Mouse (Mus musculus): Measurements from ENCODE around the gene Syt17. TPM values are rescaled to one million over a fixed set of nuclear protein-coding genes. Genes with fewer than 3 reads are reported as not detected.
"Not testable (repeated sequence)": the region's sequence is repeated elsewhere in the genome, so short reads cannot be mapped to it uniquely, and the experiment has no call there.

The Syt17 gene
- polyA plus RNA-seq, 1 experiment from 2014 or later, result 7.1 TPM

- H3K9me3 ChIP-seq (ENCODE audit: control insufficient read depth, low read length), result no peaks in the 10 kb centered on the region
- no peak overlapping the region for H3K4me3 ChIP-seq (replicated peaks; ENCODE audit: low read length)
- no peak for ATAC-seq
- WGBS, result 86% methylated on average over 3 of the region's 3 CpGs
- no peak overlapping the region for H3K27ac ChIP-seq (ENCODE audit: low read length)
- H3K36me3 ChIP-seq (ENCODE audit: control insufficient read depth, insufficient read depth), result no peaks in the 10 kb centered on the region
- H3K4me2 ChIP-seq (ENCODE audit: low read length), result no peak overlapping the region
- no peak overlapping the region for H3K9ac ChIP-seq (replicated peaks; ENCODE audit: low read depth, low read length)
- peaks cover 7% of the 10 kb centered on the region; the same call in 1 of the 2 replicates for H3K4me1 ChIP-seq (replicated peaks; ENCODE audit: control insufficient read depth, insufficient read depth, low read length)
- H3K27me3 ChIP-seq (replicated peaks; ENCODE audit: control insufficient read depth, insufficient read depth, low read length), result no peaks in the 10 kb centered on the region
Measured at GRCm38 (mm10) chr7:118365902-118366301, 82.1 kb downstream of the Syt17 start.

- Histone ChIP-seq H3K27me3 (replicated peaks; ENCODE audit: control insufficient read depth, insufficient read depth, low read length) (no peaks in the 10 kb centered on the region), H3K27ac (ENCODE audit: low read length) (no peak overlapping the region), H3K4me3 (replicated peaks; ENCODE audit: low read length) (no peak overlapping the region), H3K4me1 (replicated peaks; ENCODE audit: control insufficient read depth, insufficient read depth, low read length) (peaks cover 7% of the 10 kb centered on the region; the same call in 1 of the 2 replicates), H3K36me3 (ENCODE audit: control insufficient read depth, insufficient read depth) (no peaks in the 10 kb centered on the region), H3K9ac (replicated peaks; ENCODE audit: low read depth, low read length) (no peak overlapping the region), H3K9me3 (ENCODE audit: control insufficient read depth, low read length) (no peaks in the 10 kb centered on the region), H3K4me2 (ENCODE audit: low read length) (no peak overlapping the region)
- 84% methylated on average over 6 of the region's 6 CpGs for WGBS
- ATAC-seq, result no peak
Measured at GRCm38 (mm10) chr7:118365251-118365650, 82.8 kb downstream of the Syt17 start.

GRCm38 (mm10) chr7:118364353-118365007, 83.5 kb downstream of the Syt17 start:
- 35% methylated on average over 7 of the region's 7 CpGs for whole genome bisulfite sequencing
- peak; percentile 45; the same call in 1 of the 2 replicates for ATAC-seq
- H3K4me2 ChIP-seq (ENCODE audit: low read length), result no peak overlapping the region

GRCm38 (mm10) chr7:118363587-118364233, 84.3 kb downstream of the Syt17 start:
- H3K4me2 ChIP-seq (ENCODE audit: low read length), result no peak overlapping the region
- H3K36me3 ChIP-seq (ENCODE audit: control insufficient read depth, insufficient read depth), result no peaks in the 10 kb centered on the region
- no peak overlapping the region for H3K9ac ChIP-seq (replicated peaks; ENCODE audit: low read depth, low read length)
- peaks cover 7% of the 10 kb centered on the region; the same call in 1 of the 2 replicates for H3K4me1 ChIP-seq (replicated peaks; ENCODE audit: control insufficient read depth, insufficient read depth, low read length)
- no peak for ATAC-seq
- H3K27ac ChIP-seq (ENCODE audit: low read length), result no peak overlapping the region
- no peak overlapping the region for H3K4me3 ChIP-seq (replicated peaks; ENCODE audit: low read length)
- WGBS, result 88% methylated on average over 6 of the region's 6 CpGs
- no peaks in the 10 kb centered on the region for H3K9me3 ChIP-seq (ENCODE audit: control insufficient read depth, low read length)
- H3K27me3 ChIP-seq (replicated peaks; ENCODE audit: control insufficient read depth, insufficient read depth, low read length), result no peaks in the 10 kb centered on the region

More at GRCm38 (mm10) chr7:118364353-118365007, 83.5 kb downstream of the Syt17 start:
- H3K9ac ChIP-seq (replicated peaks; ENCODE audit: low read depth, low read length), result no peak overlapping the region
- no peak overlapping the region for H3K4me3 ChIP-seq (replicated peaks; ENCODE audit: low read length)
- H3K27me3 ChIP-seq (replicated peaks; ENCODE audit: control insufficient read depth, insufficient read depth, low read length), result no peaks in the 10 kb centered on the region
- peaks cover 7% of the 10 kb centered on the region; the same call in 1 of the 2 replicates for H3K4me1 ChIP-seq (replicated peaks; ENCODE audit: control insufficient read depth, insufficient read depth, low read length)
- no peak overlapping the region for H3K27ac ChIP-seq (ENCODE audit: low read length)
- H3K36me3 ChIP-seq (ENCODE audit: control insufficient read depth, insufficient read depth), result no peaks in the 10 kb centered on the region
- H3K9me3 ChIP-seq (ENCODE audit: control insufficient read depth, low read length), result no peaks in the 10 kb centered on the region

DNA sequence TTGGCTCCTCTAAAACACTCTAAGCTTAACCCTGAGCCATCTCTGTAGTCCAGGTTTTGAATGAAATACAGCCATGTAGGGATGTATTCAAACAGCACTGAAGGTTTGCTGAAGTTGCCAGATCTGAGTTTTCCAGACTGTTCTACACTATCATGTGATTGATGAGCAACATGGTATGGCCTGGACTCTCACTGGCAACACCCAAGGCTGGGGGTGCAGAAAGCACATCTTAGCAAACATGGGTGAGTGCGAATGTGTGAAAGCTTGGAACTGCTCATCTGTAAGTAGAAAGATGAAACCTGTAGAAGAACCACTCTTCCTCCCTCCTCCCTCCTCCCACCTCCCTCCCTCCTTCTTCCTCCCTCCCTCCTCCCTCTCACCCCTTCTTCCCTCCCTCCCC, 85.1 kb downstream of the Syt17 start:
- H3K9me3 ChIP-seq (ENCODE audit: control insufficient read depth, low read length), result no peaks in the 10 kb centered on the region
- H3K36me3 ChIP-seq (ENCODE audit: control insufficient read depth, insufficient read depth), result no peaks in the 10 kb centered on the region
- ATAC-seq, result no peak
- no peak overlapping the region for H3K9ac ChIP-seq (replicated peaks; ENCODE audit: low read depth, low read length)
- H3K27me3 ChIP-seq (replicated peaks; ENCODE audit: control insufficient read depth, insufficient read depth, low read length), result no peaks in the 10 kb centered on the region
- H3K4me2 ChIP-seq (ENCODE audit: low read length), result no peak overlapping the region
- peaks cover 7% of the 10 kb centered on the region; the same call in 1 of the 2 replicates for H3K4me1 ChIP-seq (replicated peaks; ENCODE audit: control insufficient read depth, insufficient read depth, low read length)
- no peak overlapping the region for H3K4me3 ChIP-seq (replicated peaks; ENCODE audit: low read length)
- WGBS, result 93% methylated on average over 1 of the region's 1 CpGs
- H3K27ac ChIP-seq (ENCODE audit: low read length), result no peak overlapping the region

- H3K9me3 ChIP-seq (ENCODE audit: control insufficient read depth, low read length), result no peaks in the 10 kb centered on the region
- no peak overlapping the region for H3K4me3 ChIP-seq (replicated peaks; ENCODE audit: low read length)
- H3K27me3 ChIP-seq (replicated peaks; ENCODE audit: control insufficient read depth, insufficient read depth, low read length), result no peaks in the 10 kb centered on the region
- H3K36me3 ChIP-seq (ENCODE audit: control insufficient read depth, insufficient read depth), result no peaks in the 10 kb centered on the region
- H3K9ac ChIP-seq (replicated peaks; ENCODE audit: low read depth, low read length), result no peak overlapping the region
- H3K4me2 ChIP-seq (ENCODE audit: low read length), result no peak overlapping the region
- 61% methylated on average over 3 of the region's 3 CpGs for WGBS
- H3K4me1 ChIP-seq (replicated peaks; ENCODE audit: control insufficient read depth, insufficient read depth, low read length), result peaks cover 7% of the 10 kb centered on the region; the same call in 1 of the 2 replicates
- no peak overlapping the region for H3K27ac ChIP-seq (ENCODE audit: low read length)
- no peak for ATAC-seq
Measured at GRCm38 (mm10) chr7:118362258-118362657, 85.8 kb downstream of the Syt17 start.

DNA sequence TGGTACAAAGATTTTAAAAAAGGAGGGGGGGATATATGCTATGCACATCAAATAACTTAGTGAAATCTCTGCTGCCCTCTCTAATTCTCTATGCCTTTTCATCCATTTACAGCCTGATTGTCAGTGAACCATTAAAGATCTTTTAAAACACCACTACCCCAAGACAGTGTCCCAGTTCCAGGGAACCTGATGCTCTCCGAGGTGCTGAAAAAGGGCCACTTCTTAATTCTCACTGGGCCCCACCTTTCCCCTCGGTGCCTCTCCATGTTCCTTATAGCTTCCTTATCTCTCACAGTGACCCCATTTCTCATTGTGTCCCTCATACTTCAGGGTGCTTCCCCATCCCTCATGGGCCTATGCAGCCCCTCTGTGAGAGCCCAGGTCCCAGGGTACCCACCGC, 89.0 kb downstream of the Syt17 start:
- no peaks in the 10 kb centered on the region for H3K36me3 ChIP-seq (ENCODE audit: control insufficient read depth, insufficient read depth)
- H3K9ac ChIP-seq (replicated peaks; ENCODE audit: low read depth, low read length), result no peak overlapping the region
- WGBS, result 43% methylated on average over 3 of the region's 3 CpGs
- ATAC-seq, result no peak
- H3K4me3 ChIP-seq (replicated peaks; ENCODE audit: low read length), result no peak overlapping the region
- no peaks in the 10 kb centered on the region for H3K4me1 ChIP-seq (replicated peaks; ENCODE audit: control insufficient read depth, insufficient read depth, low read length)
- no peak overlapping the region for H3K27ac ChIP-seq (ENCODE audit: low read length)
- no peaks in the 10 kb centered on the region for H3K27me3 ChIP-seq (replicated peaks; ENCODE audit: control insufficient read depth, insufficient read depth, low read length)
- H3K4me2 ChIP-seq (ENCODE audit: low read length), result no peak overlapping the region
- no peaks in the 10 kb centered on the region for H3K9me3 ChIP-seq (ENCODE audit: control insufficient read depth, low read length)

DNA sequence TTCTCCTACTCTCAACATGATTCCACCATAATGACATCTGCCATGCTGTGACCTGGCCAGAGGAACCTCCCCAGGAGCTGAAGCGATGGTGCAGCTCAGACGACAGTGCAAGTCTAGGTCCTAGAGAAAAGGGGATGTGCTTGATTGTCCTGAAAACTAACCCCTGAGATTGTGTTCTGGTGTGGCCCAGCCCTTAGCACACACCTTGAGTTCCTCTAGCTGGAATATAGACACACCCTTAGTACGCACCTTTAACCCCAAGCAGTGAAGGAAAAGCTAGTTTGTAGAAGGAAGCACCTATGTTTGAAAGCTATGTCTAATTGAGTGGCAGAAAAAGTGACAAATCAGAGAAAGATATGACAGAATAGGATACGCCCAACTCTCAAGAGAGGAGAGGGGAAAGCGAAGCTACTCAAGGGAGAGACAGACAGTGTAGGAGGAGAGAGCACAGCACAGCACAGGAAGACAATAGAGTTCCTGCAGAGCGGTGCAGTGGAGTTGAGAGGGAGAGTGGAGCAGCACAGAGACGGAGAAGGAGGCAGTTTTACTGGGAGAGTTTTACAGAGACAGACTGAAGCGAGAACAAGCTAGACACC, 91.5 kb downstream of the Syt17 start:
- not testable (repeated sequence) for H3K4me3 ChIP-seq (replicated peaks; ENCODE audit: low read length); H3K9ac ChIP-seq (replicated peaks; ENCODE audit: low read depth, low read length); H3K4me2 ChIP-seq (ENCODE audit: low read length); H3K27ac ChIP-seq (ENCODE audit: low read length); H3K9me3 ChIP-seq (ENCODE audit: control insufficient read depth, low read length); H3K4me1 ChIP-seq (replicated peaks; ENCODE audit: control insufficient read depth, insufficient read depth, low read length); H3K36me3 ChIP-seq (ENCODE audit: control insufficient read depth, insufficient read depth); H3K27me3 ChIP-seq (replicated peaks; ENCODE audit: control insufficient read depth, insufficient read depth, low read length); ATAC-seq
- WGBS, result 82% methylated on average over 8 of the region's 8 CpGs

DNA sequence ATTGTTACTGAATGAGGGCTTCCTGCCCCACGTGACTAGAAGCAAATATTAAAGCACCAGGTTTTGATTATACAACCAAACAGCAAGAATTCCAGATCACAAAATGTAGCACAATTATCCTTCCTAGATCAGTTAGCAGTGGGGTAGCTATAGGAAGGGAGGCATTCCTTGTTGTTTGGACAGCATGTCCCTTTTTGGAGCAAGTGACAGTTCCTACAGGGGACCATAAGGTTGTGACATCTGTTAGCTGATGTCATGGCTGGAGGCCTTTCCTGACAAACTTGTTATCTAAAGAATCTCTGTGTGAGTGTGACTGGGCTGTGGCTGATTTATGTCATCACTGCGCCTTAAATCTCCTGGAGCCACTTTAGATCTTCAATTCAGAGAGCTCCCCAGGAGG, 97.2 kb downstream of the Syt17 start:
- no peak for ATAC-seq
- no peak overlapping the region for H3K27ac ChIP-seq (ENCODE audit: low read length)
- WGBS, result 80% methylated on average over 2 of the region's 2 CpGs
- H3K9me3 ChIP-seq (ENCODE audit: control insufficient read depth, low read length), result no peaks in the 10 kb centered on the region; the same call in 1 of the 2 replicates
- H3K9ac ChIP-seq (replicated peaks; ENCODE audit: low read depth, low read length), result no peak overlapping the region
- H3K36me3 ChIP-seq (ENCODE audit: control insufficient read depth, insufficient read depth), result no peaks in the 10 kb centered on the region
- H3K27me3 ChIP-seq (replicated peaks; ENCODE audit: control insufficient read depth, insufficient read depth, low read length), result no peaks in the 10 kb centered on the region
- no peaks in the 10 kb centered on the region for H3K4me1 ChIP-seq (replicated peaks; ENCODE audit: control insufficient read depth, insufficient read depth, low read length)
- no peak overlapping the region for H3K4me3 ChIP-seq (replicated peaks; ENCODE audit: low read length)
- H3K4me2 ChIP-seq (ENCODE audit: low read length), result no peak overlapping the region

All from forebrain, embryonic 16.5 days (tissue).